Mouse (Mus musculus) lung, postnatal 0 days (tissue): ENCODE measurements around the gene Sorbs2.

Source experiments
- CTCF ChIP-seq: IDR thresholded peaks from 2 replicates; pipeline ENCODE4 v1.5.1; 2016; ENCODE audit warnings: antibody characterized with exemption, mild to moderate bottlenecking
- EP300 ChIP-seq: IDR thresholded peaks from 2 replicates; pipeline ENCODE4 v1.6.1; 2016; ENCODE audit warnings: antibody characterized with exemption, mild to moderate bottlenecking, control low read depth

DNA sequence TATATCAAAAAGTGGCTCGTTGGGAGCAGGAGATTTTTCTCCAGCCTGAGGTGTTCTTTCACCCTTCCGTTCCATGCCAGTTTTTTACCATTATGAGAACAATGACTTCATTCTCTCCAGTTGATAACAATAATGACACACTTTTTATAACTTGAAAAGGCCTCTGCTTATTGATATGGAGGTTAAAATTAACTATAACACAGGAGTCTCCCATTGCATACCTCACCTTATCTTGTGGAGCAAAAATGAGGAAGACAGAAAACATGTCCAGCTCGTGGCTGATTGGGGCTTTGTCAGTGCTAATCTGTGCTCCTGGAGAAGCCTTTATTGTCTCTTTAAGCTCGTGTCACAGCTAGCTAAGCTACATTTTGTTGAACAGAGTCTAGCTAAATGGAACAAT is 77.6 kb downstream of the Sorbs2 start:
- TF ChIP-seq CTCF (no peak), EP300 (no peak)
